Mouse (Mus musculus): ENCODE measurements around the gene Theg. TPM values are rescaled to one million over a fixed set of nuclear protein-coding genes. Genes with fewer than 3 reads are reported as not detected.

Theg gene
- polyA plus RNA-seq, 2 experiments from 2014 or later = not detected

DNA sequence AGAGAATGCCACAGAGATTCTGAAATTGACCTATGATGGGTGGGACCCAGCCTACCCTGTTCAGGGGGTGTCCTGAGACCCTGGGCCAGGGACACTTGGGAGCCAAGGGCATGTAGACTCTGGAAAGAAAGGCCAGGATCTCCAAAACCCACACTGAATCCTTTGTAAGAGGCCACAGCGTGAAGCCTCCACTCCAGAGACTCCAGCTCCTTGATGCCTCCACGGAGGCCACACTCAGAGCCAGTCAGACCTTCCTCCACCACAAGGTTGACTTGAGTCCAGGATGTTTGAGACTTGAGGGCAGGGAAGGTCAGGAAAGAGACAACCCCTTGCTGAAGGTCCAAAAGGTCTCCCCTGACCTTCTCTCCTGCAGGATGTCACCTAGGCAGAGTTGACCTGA, 52.7 kb downstream of the Theg start:
- no peak for ATAC-seq

DNA sequence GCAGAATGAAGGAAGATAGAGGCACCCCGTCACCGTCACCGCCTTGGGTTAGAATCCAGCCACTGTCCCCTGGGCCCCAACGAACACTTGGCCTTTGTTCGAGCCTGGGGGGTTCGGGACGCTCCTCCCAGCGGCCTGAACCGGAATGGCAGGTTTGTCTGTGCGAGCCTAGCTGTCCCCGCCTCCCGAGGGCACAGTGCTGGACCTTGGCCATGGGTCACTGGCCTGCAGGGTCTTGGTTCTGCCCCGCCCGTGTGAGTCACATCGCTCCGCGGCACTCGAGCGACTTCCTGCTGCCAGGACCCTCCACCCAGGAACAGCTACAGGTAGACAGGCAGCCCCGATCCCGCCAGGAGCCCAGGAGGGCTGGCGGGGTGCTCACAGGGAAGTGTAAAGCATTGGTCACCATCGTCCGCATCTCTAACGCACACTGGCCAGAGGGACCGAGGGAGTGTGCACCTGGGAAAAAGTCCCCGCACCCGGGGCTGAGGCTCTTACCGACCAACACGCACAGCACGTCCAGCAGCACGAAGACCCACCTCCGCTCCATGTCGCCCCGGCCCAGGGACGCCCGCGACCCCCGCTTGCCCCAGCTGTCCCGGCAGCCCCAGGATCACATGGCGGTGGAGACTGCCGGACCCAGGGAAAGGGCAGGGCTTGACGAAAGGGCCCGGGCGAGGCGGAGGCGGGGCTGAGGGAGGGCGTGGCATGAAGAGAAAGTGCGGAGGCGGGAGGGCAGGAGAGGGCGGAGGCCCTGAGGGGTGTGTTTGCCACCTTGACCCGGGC, 53.8 kb downstream of the Theg start, which contains the start of gene Plpp2:
TSS of gene Plpp2 (minus strand) at position 671 of the 786 bp plus-strand sequence.
- ATAC-seq = peak; percentile 77

DNA sequence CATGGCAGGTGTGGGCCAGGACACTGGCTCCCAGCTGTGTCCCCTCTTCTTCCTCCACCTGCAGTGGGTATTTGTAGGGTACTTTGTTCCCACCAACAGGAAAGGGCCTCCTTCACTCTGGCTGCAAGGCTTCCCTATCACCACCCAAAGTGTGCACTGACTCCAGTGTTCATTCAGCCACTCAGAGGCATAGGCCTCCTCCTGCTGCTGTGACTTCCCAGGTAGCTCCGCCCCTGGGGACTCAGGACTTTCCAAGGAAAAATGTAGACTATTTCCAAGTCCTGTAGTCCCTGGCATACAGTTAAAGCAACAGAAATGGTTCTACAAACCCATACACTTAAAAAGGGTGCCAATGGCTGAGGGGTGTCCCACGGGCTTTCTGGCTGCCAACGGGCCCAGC, 54.5 kb downstream of the Theg start:
- no peak for ATAC-seq

DNA sequence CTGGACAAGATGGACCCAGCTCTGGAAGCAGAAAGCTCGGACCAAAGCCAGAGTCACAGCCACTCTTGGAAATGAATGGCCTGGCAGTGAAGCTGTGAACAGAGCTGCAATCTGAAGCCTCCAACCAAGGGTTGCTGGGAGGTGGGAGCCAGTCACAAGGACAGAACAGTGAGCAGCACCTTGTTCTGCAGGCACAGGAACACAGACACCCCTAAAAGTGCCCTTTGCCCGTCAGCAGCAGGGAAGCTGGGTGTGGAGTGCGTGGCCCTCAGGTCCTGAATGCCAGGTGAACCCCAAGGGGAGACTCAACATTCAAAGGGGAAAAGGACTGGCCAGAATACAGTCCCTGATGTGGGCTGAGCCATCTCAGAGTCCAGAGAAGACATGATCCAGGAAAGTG, 55.5 kb downstream of the Theg start:
- no peak for ATAC-seq

DNA sequence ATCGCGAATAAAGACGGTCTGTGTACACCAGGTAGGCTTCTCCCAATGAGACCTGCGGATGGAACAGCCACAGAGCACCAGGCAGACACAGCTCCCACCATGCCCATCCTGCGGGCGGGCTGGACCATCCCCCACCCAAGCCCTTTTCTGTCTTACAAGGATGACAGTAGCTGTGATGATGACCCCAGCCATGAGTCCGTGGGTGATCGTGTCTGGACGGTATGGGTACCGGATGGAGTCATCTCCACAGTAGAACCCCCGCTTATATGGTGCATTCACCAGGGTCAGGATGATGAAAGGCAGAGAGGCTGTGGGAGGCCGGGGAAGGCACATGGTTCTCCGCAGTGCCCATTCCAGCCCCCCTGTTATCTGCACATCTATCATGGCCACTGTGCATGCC, 56.4 kb downstream of the Theg start:
- no peak for ATAC-seq

DNA sequence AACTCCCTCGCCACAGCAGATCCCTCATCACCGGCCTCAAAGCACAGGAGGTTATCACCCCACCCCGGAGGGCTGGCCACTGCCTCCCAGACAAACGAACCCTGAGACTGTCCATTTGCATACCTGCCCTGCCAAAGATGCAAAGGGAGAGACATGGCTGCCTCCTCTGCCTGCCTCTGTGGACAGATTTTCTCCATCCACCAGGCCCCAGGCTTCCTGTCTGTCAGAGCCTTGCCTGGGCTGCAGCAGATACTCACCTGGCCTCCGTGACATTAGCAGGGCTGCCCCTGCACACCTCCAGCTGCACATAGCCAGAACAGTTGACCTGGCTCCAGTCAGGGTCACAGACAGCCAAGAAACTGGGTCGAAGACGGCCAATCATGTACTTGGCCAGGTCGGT, 56.9 kb downstream of the Theg start:
- no peak for ATAC-seq

DNA sequence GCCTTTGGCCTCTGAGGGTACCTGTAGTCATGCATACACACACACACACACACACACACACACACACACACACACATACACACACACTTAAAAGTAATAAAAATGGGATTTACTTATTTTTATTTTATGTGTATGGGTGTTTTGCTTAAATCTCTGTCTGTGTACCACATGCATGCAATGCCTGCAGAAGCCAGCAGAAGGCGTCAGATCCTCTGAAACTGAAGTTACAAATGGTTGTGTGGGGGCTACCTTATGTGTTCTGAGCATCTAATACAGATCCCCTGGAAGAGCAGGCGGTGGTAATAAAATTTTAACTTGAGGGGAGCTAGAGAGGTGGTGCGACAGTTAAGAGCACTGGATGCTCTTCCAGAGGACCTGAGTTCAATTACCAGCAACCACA, 59.0 kb downstream of the Theg start:
- ATAC-seq = no peak

DNA sequence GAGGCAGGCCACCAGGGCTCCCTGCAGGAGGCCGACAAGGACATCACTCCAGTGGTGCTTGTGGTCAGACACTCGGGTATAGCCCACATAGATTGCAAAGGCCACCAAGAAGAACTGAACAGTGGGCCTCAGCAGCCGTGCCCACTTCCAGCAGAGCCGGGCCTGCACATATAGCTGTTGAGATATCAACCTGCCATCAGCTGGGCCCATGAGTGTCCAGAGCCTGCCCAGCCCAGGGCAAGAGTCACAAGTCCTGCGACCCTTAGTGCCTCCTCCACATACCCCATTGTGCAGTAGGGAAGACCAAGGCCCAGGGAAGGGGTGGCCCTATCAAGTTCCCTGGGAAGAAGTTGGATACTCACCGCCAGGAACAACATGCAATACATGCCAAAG, 59.7 kb downstream of the Theg start:
- ATAC-seq = no peak

DNA sequence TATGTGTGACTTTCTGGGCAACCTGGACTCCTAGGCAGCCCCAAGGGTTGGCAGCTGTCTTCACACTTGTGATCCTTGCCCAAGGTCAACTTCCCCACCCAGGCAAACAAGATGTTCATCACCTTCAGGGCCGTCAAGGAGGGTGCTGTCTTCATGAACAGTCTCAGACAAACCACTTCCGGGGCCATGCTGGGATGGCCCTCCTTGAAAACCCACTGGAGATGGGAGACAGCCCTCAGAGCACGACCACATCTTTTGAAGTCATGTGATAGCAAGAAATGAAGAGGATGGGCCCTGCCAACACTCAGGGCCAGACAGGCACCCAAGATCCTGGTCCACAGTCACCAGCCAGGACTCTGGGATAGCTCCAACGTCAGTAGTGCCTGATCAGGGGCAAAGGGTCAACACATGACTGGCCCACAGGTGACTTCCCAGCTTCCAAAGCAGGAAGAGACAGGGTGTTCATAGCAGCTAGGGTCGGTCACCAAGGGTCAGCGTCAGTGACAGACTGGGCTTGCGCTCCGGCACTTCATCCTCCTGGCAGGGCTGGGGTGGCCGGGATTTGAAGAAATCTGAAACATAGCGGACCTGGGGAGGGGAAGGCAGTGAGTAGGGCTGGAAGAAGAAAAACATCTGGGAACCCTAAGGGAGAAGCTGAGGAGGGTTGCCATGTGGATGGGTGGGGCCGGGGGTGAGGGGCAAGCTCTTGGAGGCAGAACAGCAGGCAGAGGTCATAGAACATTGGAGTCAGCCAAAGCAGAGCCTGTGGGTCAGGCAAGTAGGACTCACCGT, 60.3 kb downstream of the Theg start:
- ATAC-seq = no peak

Other genes starting within 250 kb of the Theg start
- not detected for gene Vmn2r82, start 230.8 kb downstream of the Theg start, polyA plus RNA-seq (2017; shearing (Covaris generic))
- not detected for gene Vmn2r83, start 118.6 kb downstream of the Theg start, polyA plus RNA-seq (2017; shearing (Covaris generic))
- 1 to 10 TPM; 2.7 to 4.7 TPM for gene Plpp2, start 53.5 kb downstream of the Theg start, polyA plus RNA-seq (2017; shearing (Covaris generic))
- gene Mier2, start 32.1 kb downstream of the Theg start, polyA plus RNA-seq (2017; shearing (Covaris generic)) = 10 to 100 TPM; 12.0 to 15.0 TPM
- not detected for gene C2cd4c, start 26.7 kb upstream of the Theg start, polyA plus RNA-seq (2017; shearing (Covaris generic))
- gene Shc2, start 50.6 kb upstream of the Theg start, polyA plus RNA-seq (2017; shearing (Covaris generic)) = not detected
- gene Odf3l2, start 58.4 kb upstream of the Theg start, polyA plus RNA-seq (2017; shearing (Covaris generic)) = not detected
- gene Madcam1, start 77.2 kb upstream of the Theg start, polyA plus RNA-seq (2017; shearing (Covaris generic)) = under 1 TPM in 1 of 2 experiments, not detected in 1; 0.60 TPM
- 10 to 100 TPM; 22.5 to 32.9 TPM for gene Tpgs1, start 82.0 kb upstream of the Theg start, polyA plus RNA-seq (2017; shearing (Covaris generic))
- 10 to 100 TPM; 17.4 to 27.5 TPM for gene Cdc34, start 94.9 kb upstream of the Theg start, polyA plus RNA-seq (2017; shearing (Covaris generic))
- under 1 TPM; 0.52 to 0.62 TPM for gene Gzmm, start 101.7 kb upstream of the Theg start, polyA plus RNA-seq (2017; shearing (Covaris generic))
- gene Bsg, start 117.2 kb upstream of the Theg start, polyA plus RNA-seq (2017; shearing (Covaris generic)) = 100 to 1,000 TPM; 135 to 157 TPM
- gene Hcn2, start 129.3 kb upstream of the Theg start, polyA plus RNA-seq (2017; shearing (Covaris generic)) = not detected
- gene Polrmt, start 159.2 kb upstream of the Theg start, polyA plus RNA-seq (2017; shearing (Covaris generic)) = 10 to 100 TPM; 13.6 to 21.4 TPM
- gene Fgf22, start 167.7 kb upstream of the Theg start, polyA plus RNA-seq (2017; shearing (Covaris generic)) = not detected
- gene Rnf126, start 179.6 kb upstream of the Theg start, polyA plus RNA-seq (2017; shearing (Covaris generic)) = 1 to 10 TPM; 3.9 to 4.4 TPM
- under 1 TPM in 1 of 2 experiments, not detected in 1; 0.86 TPM for gene Fstl3, start 189.9 kb upstream of the Theg start, polyA plus RNA-seq (2017; shearing (Covaris generic))
- 1 to 10 TPM in 1 of 2 experiments, under 1 TPM in 1; 0.76 to 1.1 TPM for gene Prss57, start 203.6 kb upstream of the Theg start, polyA plus RNA-seq (2017; shearing (Covaris generic))
- gene Palm, start 206.2 kb upstream of the Theg start, polyA plus RNA-seq (2017; shearing (Covaris generic)) = under 1 TPM; 0.55 to 0.95 TPM
- gene Misp, start 233.7 kb upstream of the Theg start, polyA plus RNA-seq (2017; shearing (Covaris generic)) = not detected

All from activated CD4-positive, CD25-positive, alpha-beta regulatory T cell, adult 4 months (primary cell).